Mouse (Mus musculus) heart, postnatal 36 days (tissue): ENCODE data around the gene Kpna7. TPM values are rescaled to one million over a fixed set of nuclear protein-coding genes. Genes with fewer than 3 reads are reported as not detected.
A peak's percentile ranks its signal among the peaks of the same experiment; 100 is the strongest.
"Not testable (repeated sequence)": the region's sequence is repeated elsewhere in the genome, so short reads cannot be mapped to it uniquely, and the experiment has no call there.

Experiments
- DNase-seq, 2 experiments: peaks; one replicate each; pipeline ENCODE4 v3.0.0; 2021 to 2022
- intact Hi-C: fragments of 180-260 bp; cut with DNase I; formaldehyde crosslinking; loops from one replicate; pipeline ENCODE4 v1.15.1; 2025
- total RNA-seq, 2 experiments: library from RNA; stranded (reverse); gene quantifications; 2 replicates each; pipeline ENCODE4 v1.2.3; 2021

The Kpna7 gene
- total RNA-seq, 2 experiments from 2014 or later = not detected

DNA sequence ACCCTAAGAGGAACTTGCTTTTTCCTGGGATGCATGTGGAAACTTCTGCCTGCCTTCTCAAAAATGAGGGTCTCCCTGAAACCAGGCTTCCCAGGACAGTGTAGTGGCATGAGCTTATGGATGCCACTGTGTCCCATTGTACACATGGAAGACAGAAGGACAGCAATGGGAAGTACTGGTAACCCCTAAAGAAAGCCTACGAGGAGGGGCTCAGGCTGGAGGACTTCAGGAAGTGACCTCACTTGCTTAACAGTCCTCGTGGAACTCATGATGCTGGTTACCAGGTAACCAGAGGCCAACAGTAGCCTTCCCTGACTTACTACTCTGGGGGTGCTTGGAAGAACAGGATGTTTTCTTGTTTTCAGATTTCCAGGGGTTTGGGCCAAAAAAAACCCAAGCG lies 41.1 kb downstream of the Kpna7 start, which contains the start of gene 1700018F24Rik:
1700018F24Rik (plus strand) TSS at position 301 of the 400 bp plus-strand sequence.
- DNase-seq, intact Hi-C loops: not testable (repeated sequence)

DNA sequence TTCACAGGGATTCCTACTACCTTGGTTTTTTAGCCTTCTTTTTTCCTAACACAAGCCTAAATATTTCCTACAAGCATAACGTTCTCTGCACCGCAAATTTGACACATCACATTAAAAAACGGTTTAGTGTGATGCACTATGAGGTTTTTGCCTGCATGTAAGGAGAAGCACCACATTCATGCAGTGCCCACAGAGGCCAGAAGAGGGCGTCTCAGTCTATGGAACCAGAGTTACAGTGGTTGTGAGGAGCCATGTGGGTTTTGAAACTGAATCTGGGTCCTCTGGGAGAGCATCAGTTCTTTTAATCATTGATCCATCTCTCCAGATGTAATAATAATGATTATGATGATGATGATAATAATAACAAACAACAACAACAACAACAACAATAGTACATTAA lies 42.2 kb downstream of the Kpna7 start:
- intact Hi-C loops = no loop called here
- DNase-seq = no peak

DNA sequence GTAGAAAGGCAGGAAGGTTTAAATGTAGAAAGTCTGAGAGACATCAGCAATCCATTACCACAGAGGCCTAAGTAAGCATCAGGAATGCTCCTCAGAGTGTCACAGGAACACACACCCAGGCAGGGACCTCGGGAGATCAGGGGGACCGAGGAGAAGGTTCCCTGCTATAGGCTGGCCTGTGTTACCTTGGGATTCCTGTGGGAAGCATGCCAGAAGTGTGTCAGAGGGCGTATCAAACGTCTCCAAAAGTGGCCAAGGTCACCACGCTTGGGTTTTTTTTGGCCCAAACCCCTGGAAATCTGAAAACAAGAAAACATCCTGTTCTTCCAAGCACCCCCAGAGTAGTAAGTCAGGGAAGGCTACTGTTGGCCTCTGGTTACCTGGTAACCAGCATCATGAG lies 51.4 kb downstream of the Kpna7 start, which contains the start of gene Gm4871:
Gm4871 (minus strand) TSS at position 364 of the 400 bp plus-strand sequence.
- intact Hi-C loops, DNase-seq: not testable (repeated sequence)

DNA sequence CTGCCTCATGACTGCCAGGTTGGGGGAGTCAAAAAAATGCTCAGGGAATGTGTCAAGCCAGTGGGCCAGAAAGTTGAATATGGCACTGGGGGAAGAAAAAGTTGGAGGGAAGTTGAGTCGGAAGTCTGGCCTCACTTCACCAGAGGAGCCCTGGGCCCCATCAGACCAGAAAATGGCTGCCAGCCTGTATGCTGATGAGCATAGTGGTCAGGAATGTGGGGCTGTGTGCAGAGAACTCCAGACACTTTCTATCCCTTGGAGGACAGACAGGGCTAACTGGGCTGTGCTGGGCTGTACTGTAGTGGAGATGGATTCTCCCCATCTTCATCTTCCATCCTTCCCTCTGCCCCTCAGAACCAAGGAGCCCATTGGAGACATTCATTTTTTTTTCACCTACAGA lies 53.4 kb downstream of the Kpna7 start:
- intact Hi-C loops, DNase-seq: not testable (repeated sequence)

DNA sequence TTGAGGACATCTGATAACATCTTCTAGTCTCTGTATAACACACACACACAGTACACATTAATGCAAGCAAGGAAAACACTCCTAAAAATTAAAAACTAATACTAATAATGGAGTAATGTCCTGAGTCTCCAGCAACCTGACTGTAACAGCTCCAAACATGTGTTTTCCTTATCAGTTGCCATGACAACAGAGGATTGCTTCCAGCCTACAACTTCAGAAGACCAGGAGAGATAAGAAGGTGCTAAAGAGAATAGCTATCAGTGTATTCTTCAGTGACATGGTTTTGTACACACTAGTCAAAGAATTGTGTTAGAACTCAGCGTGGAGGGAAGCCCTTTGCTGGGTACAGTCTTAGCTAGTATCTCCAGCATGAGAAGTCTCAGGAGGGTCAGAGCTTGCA lies 63.1 kb downstream of the Kpna7 start:
- intact Hi-C loops, DNase-seq: not testable (repeated sequence)

DNA sequence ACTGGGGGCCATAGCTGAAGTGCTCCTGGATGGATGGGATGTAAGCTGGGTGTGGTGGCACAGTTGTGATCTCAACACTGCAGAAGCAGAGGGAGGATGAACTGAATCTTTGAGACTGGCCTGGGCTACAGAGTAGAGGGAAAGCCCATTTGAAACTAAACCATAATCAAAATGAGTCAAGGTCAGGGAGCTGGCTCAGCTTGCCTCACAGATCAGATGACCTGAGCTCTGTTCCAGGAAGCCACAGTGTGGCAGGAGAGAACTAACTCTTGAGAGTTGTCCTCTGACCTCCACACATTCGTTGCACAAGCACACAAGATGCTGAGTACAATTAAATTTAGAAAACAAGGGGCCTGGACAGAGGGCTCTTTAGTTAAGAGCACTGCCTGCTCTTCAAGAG lies 63.6 kb downstream of the Kpna7 start:
- intact Hi-C loops, DNase-seq: not testable (repeated sequence)

DNA sequence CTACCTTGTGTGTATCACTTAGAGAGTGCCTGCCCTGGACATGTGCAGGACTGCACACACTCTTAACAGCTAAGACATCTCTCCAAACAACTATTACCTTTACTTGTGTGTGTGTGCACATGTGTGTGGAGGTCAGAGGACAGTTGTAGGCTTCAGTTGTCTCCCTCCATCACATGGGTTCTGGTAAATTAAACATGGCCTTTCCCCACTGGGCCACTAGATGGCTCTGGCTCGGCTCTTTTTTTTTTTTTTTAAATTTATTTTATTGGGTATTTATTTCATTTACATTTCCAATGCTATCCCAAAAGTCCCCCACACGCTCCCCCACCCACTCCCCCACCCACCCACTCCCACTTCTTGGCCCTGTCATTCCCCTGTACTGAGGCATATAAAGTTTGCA lies 67.1 kb downstream of the Kpna7 start:
- intact Hi-C loops = loop anchor here (5.0 kb wide), 1 partner anchor 51 kb away; no protein-coding TSS in a partner anchor
- not testable (repeated sequence) for DNase-seq

DNA sequence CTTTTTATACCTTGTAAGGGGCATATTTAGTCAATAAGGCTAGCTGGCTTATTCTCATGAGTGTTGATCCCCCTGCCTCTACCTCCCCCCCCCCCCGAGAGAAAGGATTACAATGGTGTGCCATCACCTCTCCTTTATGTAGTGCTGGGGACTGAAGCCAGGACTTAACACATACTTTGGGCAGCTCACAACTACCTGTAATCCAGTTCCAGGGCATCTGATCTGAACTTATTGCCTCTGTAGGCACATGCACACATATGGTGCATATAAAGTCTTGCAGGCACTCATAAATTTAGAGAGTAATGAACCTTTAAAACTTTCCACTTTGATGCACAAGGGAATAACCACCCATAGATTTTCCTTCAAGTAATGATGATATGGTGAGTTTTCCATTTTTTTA lies 69.6 kb downstream of the Kpna7 start:
- intact Hi-C loops = no loop called here
- DNase-seq = no peak

DNA sequence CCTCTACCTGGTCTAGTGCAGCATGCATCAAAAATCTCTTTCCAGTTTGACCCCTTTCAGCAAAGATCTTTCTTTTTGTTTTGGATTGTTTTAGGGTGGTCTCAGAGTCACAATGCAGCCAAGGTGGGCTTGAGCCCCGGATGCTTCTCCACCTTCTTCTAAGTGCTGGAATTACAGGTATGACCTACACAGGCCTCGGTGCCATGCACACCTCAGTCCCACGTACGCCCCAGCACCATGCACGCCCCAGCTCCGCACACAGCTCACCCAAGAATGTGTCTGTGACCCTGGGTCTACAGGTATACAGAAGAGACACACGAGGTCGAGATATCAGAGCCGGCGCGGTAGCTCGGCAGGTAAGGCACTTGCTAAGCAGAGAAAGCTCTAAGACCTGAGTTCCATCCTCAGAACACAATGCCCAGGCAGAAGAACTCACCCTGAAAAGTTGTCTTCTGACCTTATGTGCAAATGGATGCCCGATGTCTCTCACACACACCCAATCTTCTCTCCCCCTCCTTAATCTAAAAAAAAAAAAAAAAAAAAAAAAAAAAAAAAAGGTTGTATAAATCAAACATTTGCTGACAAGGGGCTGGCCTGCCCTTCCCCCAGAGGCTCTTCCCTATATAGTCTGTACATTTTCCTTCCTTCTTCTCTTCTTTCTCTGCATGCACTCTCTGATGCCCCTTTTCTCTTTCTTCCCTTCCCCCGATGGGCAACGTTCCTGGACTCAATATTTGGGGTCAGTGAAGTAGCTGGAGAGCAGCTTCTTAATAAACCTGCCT lies 74.8 kb downstream of the Kpna7 start:
- intact Hi-C loops = no loop called here
- DNase-seq = no peak

DNA sequence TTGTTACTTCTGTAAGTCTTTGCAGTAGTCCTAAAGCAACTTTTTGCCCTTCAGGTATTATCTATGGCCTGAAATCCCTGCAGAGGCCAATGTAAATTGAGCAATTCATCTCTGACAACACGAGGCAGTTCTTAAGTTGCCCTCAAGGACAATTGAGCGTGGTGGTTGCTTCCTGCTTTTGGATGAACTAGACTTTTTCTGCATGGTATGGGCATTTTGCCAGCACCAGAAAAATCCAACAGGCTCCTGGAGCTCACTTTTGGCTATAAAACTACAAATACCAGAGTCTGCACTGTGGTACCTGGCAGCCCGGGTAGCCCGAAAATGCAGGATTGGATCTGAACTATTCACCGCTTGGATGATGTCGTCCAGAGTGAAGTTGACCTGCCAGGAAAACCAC lies 78.2 kb downstream of the Kpna7 start:
- DNase-seq = no peak

DNA sequence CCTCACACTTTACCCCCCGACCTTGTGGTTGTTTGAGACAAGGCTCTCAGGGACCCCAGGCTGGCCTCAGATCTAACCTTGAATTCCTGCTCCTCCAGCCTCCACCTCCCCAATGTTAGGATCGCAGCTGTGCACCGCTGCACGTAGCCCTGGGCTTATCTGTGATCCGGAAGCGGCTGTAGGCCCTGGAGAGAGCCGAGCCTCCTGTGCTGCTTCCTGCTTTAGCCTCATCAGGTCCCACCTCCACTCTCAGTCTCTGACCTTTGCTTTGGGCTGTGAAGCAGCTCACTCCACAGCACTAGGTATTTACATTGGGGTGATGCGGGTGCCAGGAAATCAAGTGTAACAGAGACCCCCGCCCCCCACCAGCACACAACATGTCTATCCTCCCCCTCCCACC lies 79.3 kb downstream of the Kpna7 start:
- intact Hi-C loops = no loop called here
- no peak for DNase-seq

More for the DNA sequence above, 78.2 kb downstream of the Kpna7 start:
- intact Hi-C loops = no loop called here

DNA sequence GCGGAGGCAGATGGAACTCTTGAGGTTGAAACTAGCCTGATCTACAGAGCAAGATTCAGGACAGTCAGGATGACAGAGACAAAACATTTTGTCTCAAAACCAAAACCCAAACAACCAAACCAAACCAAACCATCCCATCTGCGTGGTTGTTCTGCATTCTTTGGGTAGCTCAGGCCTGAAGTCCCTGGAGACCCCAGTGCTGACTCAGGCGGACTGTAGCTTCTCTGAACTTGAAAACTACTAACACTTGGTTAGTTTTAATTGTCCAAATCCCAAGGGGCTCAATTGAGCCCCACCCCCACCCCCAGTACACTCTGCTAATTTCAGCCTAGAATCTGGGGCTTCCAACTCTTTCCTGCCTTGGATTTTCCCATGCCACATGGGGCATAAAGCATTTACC lies 80.5 kb downstream of the Kpna7 start:
- DNase-seq = no peak
- intact Hi-C loops = no loop called here

DNA sequence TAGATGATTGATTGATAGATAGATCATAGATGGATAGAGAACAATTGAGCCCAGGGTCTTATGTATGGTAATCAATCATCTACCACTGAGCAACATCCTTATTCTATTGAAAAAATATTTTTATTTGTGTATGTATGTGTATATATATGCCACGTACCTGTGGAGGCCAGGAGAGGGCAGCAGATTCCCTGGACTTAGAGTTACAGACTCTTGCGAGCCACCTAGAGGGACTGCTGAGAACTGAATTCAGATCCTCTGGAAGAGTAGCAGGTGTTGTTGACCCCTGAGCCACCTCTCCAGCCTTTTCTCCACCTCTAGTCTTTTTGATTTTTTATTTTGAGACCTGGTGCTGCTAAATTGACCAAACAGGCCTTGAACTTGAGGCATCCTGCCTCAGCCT lies 85.3 kb downstream of the Kpna7 start:
- DNase-seq = no peak
- intact Hi-C loops = loop anchor here (5.0 kb wide), 1 partner anchor 74 kb away; no protein-coding TSS in a partner anchor

DNA sequence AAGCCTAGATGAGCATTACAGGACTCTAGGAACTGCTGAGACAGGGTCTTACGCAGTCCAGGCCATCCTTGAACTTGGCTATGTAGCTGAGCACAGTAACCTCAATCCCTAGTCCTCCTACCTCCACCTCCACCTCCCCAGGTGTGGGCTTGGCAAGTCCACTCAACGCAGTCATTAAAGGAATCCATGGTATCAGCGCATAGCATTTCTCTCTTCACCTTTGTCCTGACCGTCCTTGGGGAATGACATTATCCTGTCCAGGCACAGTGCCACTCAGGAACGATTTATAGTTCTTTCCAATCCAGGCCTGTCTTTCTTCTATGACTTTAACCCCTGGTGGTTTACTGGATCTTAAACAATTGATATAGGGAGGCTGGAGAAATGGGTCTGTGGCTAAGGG lies 93.3 kb downstream of the Kpna7 start:
- DNase-seq = no peak
- intact Hi-C loops = no loop called here

DNA sequence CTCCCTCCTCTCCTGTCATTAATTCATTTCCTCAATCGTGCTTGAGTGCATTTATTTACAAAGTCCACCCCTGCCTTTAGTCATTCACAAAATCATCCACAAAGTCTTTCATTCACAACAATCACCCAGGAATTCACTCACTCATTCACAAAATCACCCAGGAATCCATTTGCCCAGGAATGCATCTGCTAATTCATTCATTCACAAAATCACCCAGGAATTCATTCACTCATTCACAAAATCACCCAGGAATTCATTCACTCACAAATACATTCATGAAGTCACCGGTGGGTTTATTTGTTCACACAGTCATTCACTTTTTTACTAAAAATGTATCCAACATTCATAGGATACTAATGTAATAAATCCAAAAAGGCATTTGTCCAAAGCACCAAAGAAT lies 93.8 kb downstream of the Kpna7 start:
- no peak for DNase-seq
- intact Hi-C loops = no loop called here

DNA sequence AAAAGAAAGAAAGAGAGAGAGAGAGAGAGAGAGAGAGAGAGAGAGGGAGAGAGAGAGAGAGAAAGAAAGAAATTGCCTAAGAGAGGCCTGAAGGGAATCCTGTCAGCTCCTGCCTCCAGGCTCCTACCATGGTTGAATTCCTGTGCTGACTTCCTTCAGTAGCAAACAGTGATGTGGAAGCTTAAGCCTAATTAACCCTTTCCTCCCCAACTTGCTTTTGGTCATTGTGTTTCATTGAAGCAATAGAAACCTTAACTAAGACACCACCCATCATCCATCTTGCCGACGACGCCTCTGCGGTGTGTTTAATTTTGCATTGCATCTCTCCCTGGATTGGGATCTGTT lies 94.8 kb downstream of the Kpna7 start:
- intact Hi-C loops = loop anchor here (2.0 to 5.0 kb wide), 4 partner anchors 104 to 197 kb away; no protein-coding TSS in a partner anchor
- DNase-seq = no peak

DNA sequence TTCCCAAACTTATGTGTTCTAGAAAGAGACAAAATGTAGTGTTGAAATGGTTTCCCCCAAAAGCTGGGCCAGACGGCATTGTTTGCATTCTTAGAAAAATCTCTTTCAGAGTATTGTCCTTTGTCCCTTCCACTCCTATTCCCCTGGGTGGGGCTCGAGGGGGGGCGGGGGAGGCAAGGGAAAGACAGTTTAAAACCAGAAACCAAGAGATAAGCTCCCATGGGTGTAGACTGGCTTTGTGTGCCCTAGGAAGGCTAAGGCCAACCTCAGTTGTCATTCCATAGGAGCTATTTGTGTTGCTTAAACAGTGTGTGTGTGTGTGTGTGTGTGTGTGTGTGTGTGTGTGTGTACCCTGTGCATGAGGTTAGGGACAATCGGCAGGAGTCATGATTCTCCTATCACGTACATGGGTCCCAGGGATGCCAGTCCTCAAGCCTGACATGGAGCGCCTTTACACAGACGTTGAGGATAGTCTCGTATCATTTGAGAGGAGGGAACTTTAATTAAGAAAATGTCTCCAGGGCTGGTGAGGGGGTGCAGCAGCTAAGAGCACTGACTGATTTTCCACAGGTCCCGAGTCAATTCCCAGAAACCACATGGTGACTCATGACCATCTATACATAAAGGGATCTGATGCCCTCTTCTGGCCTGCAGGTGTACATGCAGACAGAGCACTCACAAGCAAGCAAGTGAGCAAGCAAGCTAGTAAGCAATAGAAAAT lies 95.3 kb downstream of the Kpna7 start:
- DNase-seq = peak; percentile 32 to 39
- intact Hi-C loops = loop anchor here (2.0 to 5.0 kb wide), 4 partner anchors 104 to 196 kb away; no protein-coding TSS in a partner anchor

DNA sequence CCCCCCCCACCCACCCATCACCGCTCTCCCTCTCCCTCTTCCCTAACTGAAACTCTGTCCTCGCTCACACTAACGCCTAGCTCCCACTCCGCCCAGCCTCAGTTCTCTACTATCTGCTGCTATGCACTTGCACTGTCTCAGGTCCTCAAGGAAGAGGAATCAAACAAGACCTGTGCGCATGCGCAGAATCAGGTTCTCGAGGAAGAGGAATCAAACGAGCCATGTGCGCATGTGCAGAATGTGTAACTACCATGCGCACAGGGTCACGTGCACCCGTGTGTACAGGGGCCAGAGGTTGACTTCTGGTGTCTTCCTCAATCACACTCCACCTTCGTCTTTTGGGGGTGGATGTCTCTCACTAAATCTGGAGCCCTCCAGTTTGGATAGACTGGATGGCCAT lies 96.3 kb downstream of the Kpna7 start:
- no peak for DNase-seq
- intact Hi-C loops = loop anchor here (5.0 kb wide), 1 partner anchor 195 kb away; no protein-coding TSS in a partner anchor

DNA sequence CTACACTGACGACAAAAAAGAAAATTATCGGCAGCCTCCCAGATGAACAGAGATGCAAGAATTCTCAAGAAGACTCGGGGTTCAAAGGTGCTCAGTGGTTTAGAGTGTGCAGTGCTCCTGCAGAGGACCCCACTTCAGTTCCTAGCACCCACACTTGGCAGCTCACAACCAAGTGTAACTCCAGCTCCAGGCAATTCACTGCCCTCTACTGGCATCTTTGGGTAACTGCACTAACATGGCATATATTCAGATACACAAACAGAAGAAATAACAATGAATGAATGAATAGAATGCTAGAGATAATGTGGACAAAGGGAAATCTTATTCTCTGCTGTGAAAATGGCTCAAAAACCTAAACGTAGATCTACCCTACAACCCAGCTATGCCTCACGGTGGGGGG lies 99.0 kb downstream of the Kpna7 start:
- DNase-seq = no peak
- intact Hi-C loops = loop anchor here (5.0 kb wide), 1 partner anchor 193 kb away; no protein-coding TSS in a partner anchor

DNA sequence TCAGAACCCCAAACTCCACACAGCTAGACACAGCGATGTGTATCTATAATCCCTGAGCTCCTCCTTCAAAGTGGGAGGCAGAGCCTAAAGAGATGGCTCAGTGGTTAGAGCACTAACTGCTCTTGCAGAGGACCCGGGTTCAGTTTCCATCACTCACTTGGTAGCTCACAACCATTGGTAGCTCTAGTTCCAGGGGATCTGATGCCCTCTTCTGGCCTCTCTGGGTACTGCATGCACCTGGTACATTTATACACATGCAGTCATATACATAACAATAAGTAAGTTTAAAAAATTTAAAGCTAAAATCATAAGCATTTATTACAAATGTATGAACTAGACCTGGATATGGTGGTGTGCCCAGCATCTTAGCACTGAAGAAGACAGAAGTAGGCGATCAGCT lies 100.6 kb downstream of the Kpna7 start:
- no peak for DNase-seq
- intact Hi-C loops = no loop called here

DNA sequence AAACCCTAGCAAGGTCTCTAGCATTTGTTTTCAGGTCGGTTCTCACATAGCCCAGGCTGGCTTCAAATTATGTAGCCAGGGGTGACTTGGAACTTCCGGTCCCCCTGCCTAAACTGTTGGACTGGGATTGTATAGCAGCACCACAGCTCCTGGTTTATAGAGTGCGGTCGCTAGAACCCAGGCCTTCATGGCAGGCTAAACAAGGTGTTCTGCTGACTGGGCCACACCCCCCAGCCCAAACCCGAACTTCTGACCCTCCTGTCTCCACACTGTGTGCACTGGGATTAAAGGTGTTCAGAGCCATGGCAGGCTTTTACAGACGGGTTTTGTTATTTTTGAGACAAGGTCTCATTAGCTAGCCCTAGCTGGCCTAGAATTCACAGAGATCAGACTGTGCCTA lies 104.7 kb downstream of the Kpna7 start:
- DNase-seq = no peak
- intact Hi-C loops = no loop called here
